Mouse (Mus musculus): ENCODE data around the gene Sys1. TPM values are rescaled to one million over a fixed set of nuclear protein-coding genes. Genes with fewer than 3 reads are reported as not detected.

The Sys1 gene
- polyA plus RNA-seq, 1 experiment from 2014 or later, result 33.2 TPM

DNA sequence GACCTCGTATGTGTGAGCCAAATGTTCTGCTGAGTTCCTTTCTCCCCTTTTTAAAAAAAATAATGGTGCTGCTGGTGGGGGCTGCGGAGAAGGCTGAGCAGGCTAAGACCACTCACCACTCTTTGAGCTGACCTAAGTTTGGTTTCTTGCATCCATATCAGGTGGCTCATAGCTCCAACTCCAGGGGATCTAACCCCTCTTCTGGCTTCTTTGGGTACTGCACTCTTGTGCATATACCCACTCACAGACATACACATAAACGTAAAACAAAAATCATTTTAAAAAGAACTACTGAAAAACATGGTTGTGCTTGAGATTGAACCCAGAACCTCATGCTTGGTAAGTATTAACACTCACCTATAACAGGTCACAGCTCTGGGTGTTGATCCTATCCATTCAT is 48.2 kb downstream of the Sys1 start:
- WGBS (ENCODE audit: insufficient replicate concordance), result 77% methylated on average over 3 of the region's 3 CpGs
- Histone ChIP-seq H3K27me3 (no peaks in the 10 kb centered on the region), H3K4me2 (no peak overlapping the region), H3K36me3 (peaks cover 70% of the 10 kb centered on the region), H3K9me3 (replicated peaks) (peaks cover 3% of the 10 kb centered on the region; the same call in 1 of the 2 replicates), H3K4me3 (replicated peaks) (no peak overlapping the region), H3K27ac (peak overlapping the region; percentile 26), H3K9ac (no peak overlapping the region), H3K4me1 (replicated peaks) (no peaks in the 10 kb centered on the region)
- ATAC-seq (ENCODE audit: low read depth), result no peak
- DNase-seq, result no peak

DNA sequence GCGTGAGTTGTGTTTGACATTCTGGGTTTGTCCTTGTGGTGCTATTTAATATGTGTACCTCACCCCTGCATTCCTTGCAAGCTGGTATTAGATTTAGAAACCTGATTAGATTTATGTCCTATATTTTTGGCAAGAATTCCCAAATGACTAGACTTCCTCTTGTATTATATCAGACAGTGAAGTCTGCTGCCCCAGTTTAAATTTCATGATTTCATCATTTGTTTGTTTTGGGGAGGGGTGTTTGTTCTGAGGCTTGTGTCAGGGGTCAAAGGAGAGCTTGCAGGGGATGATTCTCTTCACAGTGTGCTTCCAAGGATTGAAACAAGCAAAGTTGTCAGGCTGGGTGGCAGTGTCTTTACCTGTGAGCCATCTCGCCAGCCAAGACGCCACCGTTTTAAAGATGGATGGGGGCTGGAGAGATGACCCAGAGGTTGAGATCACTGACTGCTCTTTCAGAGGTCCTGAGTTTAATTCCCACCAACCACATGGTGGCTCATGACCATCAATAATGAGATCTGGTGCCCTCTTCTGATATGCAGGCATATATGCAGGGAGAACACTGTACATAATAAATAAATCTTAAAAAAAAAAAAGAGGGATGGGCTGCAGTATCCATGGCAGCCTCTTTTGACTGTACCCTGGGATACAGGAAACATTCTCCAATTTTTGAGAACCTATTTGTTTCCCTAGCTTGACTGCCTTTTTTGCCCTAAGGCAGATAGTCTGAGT is 49.0 kb downstream of the Sys1 start:
- Histone ChIP-seq H3K4me1 (replicated peaks) (no peaks in the 10 kb centered on the region), H3K36me3 (peaks cover 61% of the 10 kb centered on the region), H3K9ac (no peak overlapping the region), H3K4me3 (replicated peaks) (no peak overlapping the region), H3K9me3 (replicated peaks) (peaks cover 3% of the 10 kb centered on the region; the same call in 1 of the 2 replicates), H3K4me2 (no peak overlapping the region), H3K27ac (peak overlapping the region; percentile 26), H3K27me3 (no peaks in the 10 kb centered on the region)
- 70% methylated on average over 4 of the region's 4 CpGs for WGBS (ENCODE audit: insufficient replicate concordance)
- DNase-seq, result no peak
- 0 out of 2 replicates have a peak, but pooled peaks have one; percentile 25 for ATAC-seq (ENCODE audit: low read depth)

DNA sequence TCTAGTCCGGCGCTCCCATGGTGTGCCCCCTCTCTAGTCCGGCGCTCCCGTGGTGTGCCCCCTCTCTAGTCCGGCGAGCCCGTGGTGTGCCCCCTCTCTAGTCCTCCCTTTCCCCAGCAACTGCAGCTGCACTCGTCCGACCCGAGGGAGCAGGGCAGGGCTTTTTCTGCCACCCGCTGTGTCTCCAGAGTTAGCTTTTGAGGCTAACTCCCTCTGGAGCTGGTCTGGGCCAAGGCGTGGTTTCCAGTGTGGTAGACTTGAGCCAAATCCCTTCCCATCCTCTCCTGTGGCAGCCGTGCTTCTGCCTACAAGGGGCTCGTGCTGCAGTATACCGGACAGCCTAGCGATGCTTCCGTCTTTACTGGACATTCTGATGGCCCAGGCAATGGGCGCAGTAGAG is 51.0 kb downstream of the Sys1 start:
- H3K4me3 ChIP-seq (replicated peaks), result no peak overlapping the region
- H3K9ac ChIP-seq, result no peak overlapping the region
- H3K4me2 ChIP-seq, result no peak overlapping the region
- no peaks in the 10 kb centered on the region for H3K27me3 ChIP-seq
- DNase-seq, result no peak
- peaks cover 3% of the 10 kb centered on the region; the same call in 1 of the 2 replicates for H3K9me3 ChIP-seq (replicated peaks)
- ATAC-seq (ENCODE audit: low read depth), result no peak
- peaks cover 9% of the 10 kb centered on the region for H3K4me1 ChIP-seq (replicated peaks)
- H3K27ac ChIP-seq, result no peak overlapping the region
- 85% methylated on average over 19 of the region's 19 CpGs for WGBS (ENCODE audit: insufficient replicate concordance)
- peaks cover 42% of the 10 kb centered on the region for H3K36me3 ChIP-seq

DNA sequence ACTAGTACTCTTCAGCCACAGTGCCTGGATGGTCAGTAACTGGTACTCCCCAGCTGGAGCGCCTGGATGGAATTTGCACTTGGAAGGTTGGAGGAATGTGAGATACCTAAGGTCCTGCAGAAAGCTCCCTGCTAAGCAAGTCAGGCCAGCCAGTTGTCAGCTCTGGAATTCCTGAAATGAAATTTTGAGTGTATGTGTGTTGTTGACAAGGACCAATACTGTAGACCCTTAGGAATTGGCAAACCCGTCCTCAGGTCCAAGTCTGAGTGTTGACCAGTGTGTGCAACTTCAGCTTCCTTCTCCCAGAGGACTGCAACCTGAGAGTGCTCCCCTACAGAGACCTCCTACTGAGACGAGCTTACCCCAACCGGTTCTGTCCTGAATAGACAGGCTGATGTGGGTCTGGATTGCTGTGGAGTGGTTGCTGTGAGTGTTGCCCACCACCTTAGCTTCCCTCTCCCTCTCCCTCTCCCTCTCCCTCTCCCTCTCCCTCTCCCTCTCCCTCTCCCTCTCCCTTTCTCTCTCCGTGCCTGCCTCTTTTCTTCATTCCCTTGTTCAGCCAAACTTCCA is 53.9 kb downstream of the Sys1 start:
- H3K4me1 ChIP-seq (replicated peaks), result peaks cover 16% of the 10 kb centered on the region
- no peak for DNase-seq
- 46% methylated on average over 4 of the region's 5 CpGs for WGBS (ENCODE audit: insufficient replicate concordance)
- ATAC-seq (ENCODE audit: low read depth), result no peak
- H3K9me3 ChIP-seq (replicated peaks), result no peaks in the 10 kb centered on the region
- no peak overlapping the region for H3K4me3 ChIP-seq (replicated peaks)
- peaks cover 13% of the 10 kb centered on the region; the same call in 1 of the 2 replicates for H3K36me3 ChIP-seq
- H3K27ac ChIP-seq, result no peak overlapping the region
- H3K9ac ChIP-seq, result no peak overlapping the region
- no peaks in the 10 kb centered on the region for H3K27me3 ChIP-seq
- H3K4me2 ChIP-seq, result no peak overlapping the region

DNA sequence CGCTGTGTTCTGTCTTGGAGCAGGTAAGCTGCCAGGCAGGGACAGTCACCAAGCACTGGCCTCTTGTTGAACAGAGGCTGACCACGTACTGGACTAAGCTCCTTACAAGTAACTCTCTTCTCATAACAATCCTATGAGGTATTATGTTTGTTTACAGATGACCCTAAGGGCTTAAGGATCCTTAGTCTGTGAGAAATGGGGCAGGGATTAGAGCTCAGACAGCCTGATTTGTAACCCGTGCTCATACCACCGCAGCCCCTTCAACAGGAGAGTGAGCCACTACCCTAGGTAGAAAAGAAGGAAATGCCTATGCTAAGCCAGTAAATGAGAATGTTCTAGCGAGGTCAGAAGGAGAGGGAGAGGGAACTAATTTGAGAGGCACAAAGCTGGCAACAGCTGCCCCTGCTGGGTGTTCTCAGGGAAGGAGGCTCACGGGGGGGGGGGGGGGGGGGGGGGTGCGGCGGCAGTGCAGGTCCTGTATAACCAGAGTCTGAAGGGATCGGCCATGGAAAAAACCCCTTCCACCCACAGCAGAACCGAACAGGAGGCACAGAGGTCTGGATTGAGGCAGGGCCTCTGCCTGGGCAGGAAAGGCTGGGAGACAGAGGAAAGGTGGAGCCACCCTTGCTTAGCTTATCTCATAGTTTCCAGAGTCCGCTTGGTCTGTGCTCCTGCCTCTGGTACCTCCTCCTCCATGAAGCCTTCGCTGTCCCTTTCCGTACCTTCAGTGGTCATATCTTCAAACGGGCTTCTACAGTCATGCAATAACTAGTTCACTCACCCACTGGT is 55.6 kb downstream of the Sys1 start:
- no peak overlapping the region for H3K27ac ChIP-seq
- no peak overlapping the region; the same call in 1 of the 2 replicates for H3K9ac ChIP-seq
- ATAC-seq (ENCODE audit: low read depth) (peak; percentile 63), DNase-seq (peak; percentile 11)
- H3K27me3 ChIP-seq, result no peaks in the 10 kb centered on the region
- 36% methylated on average over 11 of the region's 14 CpGs for WGBS (ENCODE audit: insufficient replicate concordance)
- no peak overlapping the region for H3K4me2 ChIP-seq
- H3K4me1 ChIP-seq (replicated peaks), result peaks cover 16% of the 10 kb centered on the region
- H3K4me3 ChIP-seq (replicated peaks), result no peak overlapping the region
- H3K36me3 ChIP-seq, result peaks cover 1% of the 10 kb centered on the region; the same call in 1 of the 2 replicates
- H3K9me3 ChIP-seq (replicated peaks), result no peaks in the 10 kb centered on the region

DNA sequence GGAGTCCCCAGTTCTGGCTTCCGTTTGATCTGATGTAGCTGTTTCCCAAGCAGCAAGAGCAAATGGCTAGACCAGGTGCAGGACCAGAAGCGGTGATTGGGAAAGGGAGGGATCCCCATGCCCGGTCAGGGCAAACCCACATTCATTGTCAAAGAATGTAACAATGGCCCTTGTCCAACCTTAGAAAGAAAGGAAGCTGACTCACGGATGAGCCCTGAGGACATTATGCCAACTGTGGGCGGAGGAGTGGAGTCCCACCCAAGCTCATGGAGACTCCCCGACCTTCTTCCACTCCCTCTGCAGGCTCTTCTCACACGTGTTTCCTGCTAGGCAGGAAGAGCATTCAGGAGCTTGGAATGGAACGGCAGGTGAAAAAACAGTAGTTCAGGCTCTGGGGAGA is 56.6 kb downstream of the Sys1 start:
- H3K4me1 ChIP-seq (replicated peaks), result peaks cover 16% of the 10 kb centered on the region
- H3K27me3 ChIP-seq, result no peaks in the 10 kb centered on the region
- ATAC-seq (ENCODE audit: low read depth) (no peak), DNase-seq (no peak)
- no peak overlapping the region for H3K4me2 ChIP-seq
- no peak overlapping the region for H3K27ac ChIP-seq
- H3K9ac ChIP-seq, result no peak overlapping the region
- H3K4me3 ChIP-seq (replicated peaks), result no peak overlapping the region
- 48% methylated on average over 8 of the region's 8 CpGs for WGBS (ENCODE audit: insufficient replicate concordance)
- no peaks in the 10 kb centered on the region for H3K36me3 ChIP-seq
- no peaks in the 10 kb centered on the region for H3K9me3 ChIP-seq (replicated peaks)

DNA sequence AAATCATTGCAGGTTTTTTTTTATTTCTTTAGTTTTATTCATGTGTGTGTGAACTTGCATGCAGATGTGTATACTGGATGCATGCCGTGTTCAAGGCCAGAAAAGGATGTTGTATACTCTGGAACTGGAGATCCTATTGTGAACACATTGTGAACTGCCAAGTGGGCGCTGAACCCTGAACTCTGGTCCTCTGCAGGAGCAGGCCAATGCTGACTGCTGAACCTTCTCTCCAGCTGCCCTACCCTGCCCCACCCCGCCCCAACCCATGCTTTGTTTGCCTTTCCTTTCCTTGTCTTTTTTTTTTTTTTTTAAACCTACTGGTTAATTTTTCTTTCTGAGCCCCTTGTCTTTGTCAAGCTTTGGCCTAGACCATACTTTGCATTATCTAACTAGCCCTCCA is 58.2 kb downstream of the Sys1 start:
- H3K27me3 ChIP-seq, result no peaks in the 10 kb centered on the region
- H3K27ac ChIP-seq, result no peak overlapping the region
- peaks cover 16% of the 10 kb centered on the region for H3K4me1 ChIP-seq (replicated peaks)
- ATAC-seq (ENCODE audit: low read depth) (no peak), DNase-seq (no peak)
- no peak overlapping the region for H3K9ac ChIP-seq
- H3K4me3 ChIP-seq (replicated peaks), result no peak overlapping the region
- 77% methylated on average over 3 of the region's 3 CpGs for WGBS (ENCODE audit: insufficient replicate concordance)
- H3K9me3 ChIP-seq (replicated peaks), result no peaks in the 10 kb centered on the region
- no peak overlapping the region for H3K4me2 ChIP-seq
- H3K36me3 ChIP-seq, result no peaks in the 10 kb centered on the region

DNA sequence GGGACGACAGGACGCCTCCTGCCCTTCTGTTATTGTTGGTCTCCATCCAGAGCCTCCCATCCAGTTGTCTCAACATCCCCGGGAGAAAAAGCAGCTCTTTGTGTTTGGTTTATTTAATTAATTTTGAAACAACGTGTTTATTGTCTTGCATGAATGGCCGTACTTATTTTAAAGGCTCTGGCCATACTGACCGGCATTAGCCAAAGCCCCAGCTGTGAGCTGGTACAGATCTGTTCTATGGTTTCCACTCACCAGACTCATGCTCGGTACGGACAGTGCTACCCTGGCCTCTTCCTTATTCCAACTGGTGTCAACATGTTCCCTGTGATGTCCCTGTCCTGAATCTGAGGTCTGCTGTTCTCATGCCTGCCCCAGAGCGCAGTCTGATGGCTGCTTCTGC is 59.1 kb downstream of the Sys1 start:
- Histone ChIP-seq H3K27me3 (no peaks in the 10 kb centered on the region; the same call in 1 of the 2 replicates), H3K9me3 (replicated peaks) (no peaks in the 10 kb centered on the region), H3K27ac (no peak overlapping the region), H3K4me1 (replicated peaks) (peaks cover 16% of the 10 kb centered on the region), H3K4me2 (no peak overlapping the region), H3K9ac (no peak overlapping the region), H3K36me3 (no peaks in the 10 kb centered on the region), H3K4me3 (replicated peaks) (no peak overlapping the region)
- WGBS (ENCODE audit: insufficient replicate concordance), result 65% methylated on average over 9 of the region's 9 CpGs
- ATAC-seq (ENCODE audit: low read depth), result no peak
- no peak for DNase-seq

DNA sequence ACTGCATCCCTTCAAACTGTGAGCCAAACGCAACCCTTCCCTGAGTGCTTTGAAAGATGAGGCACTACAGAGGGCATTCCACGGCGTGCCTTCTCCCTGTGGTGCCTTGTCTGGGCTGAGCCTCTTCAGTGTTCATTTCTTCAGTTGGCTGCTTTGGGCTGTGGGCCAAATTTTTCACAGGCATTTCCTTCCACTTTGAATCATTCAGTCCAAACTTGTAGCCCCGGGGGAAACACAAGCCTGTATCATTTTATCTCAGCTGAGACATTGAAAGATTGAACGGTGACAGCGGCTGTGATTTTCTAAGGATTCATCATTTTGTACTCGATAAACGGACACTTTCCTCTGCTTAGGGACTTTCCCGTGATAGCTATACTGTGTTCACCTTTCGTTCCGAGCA is 59.8 kb downstream of the Sys1 start:
- Histone ChIP-seq H3K27ac (no peak overlapping the region), H3K4me3 (replicated peaks) (no peak overlapping the region), H3K9ac (no peak overlapping the region), H3K36me3 (no peaks in the 10 kb centered on the region), H3K4me2 (no peak overlapping the region), H3K27me3 (peaks cover 3% of the 10 kb centered on the region; the same call in 1 of the 2 replicates), H3K9me3 (replicated peaks) (no peaks in the 10 kb centered on the region), H3K4me1 (replicated peaks) (peaks cover 16% of the 10 kb centered on the region)
- WGBS (ENCODE audit: insufficient replicate concordance), result 76% methylated on average over 11 of the region's 11 CpGs
- DNase-seq, result no peak
- ATAC-seq (ENCODE audit: low read depth), result no peak

DNA sequence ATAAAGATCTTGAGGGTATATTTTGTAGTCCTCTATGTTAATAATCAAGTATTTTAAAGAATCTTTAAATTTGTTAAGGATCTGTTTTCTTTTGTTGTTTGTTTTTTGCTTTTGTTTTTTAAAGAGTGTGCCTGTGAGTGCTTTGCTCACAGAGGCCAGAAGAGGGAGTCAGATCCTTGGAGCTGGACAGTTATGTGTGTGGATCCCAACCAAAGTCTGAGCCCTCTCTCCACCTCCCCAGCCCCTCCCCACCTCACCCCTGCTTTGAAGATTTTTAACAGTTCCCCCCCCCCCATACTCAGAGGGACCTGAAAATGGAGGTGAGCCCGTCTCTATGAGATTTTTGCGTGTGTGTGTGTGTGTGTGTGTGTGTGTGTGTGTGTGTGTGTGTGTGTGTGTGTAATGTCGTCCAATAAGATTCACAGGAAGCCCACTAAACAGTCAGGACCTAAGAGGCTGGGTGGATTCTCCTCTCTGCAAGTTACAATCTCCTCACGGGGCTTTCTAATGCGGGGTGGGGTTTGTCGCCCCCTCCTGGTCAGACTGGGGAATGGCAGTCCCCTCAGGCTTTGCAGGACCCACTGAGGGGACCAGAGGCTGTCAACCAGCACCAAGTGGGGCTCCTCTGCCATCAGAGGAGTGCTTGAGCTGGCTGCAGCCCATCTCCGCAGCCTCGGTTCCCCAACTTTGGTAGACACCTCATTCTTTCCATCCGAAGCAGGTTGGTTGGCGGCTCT is 60.9 kb downstream of the Sys1 start:
- no peak overlapping the region for H3K4me3 ChIP-seq (replicated peaks)
- H3K4me1 ChIP-seq (replicated peaks), result peaks cover 12% of the 10 kb centered on the region
- H3K4me2 ChIP-seq, result no peak overlapping the region
- no peak overlapping the region for H3K27ac ChIP-seq
- H3K27me3 ChIP-seq, result peaks cover 10% of the 10 kb centered on the region; the same call in 1 of the 2 replicates
- ATAC-seq (ENCODE audit: low read depth), result peak; percentile 48; the same call in 1 of the 2 replicates
- WGBS (ENCODE audit: insufficient replicate concordance), result 32% methylated on average over 8 of the region's 10 CpGs
- H3K9me3 ChIP-seq (replicated peaks), result no peaks in the 10 kb centered on the region
- peak; percentile 48 for DNase-seq
- no peaks in the 10 kb centered on the region for H3K36me3 ChIP-seq
- H3K9ac ChIP-seq, result no peak overlapping the region
